Mouse (Mus musculus) midbrain, embryonic 16.5 days (tissue): ENCODE measurements around the gene Stk33. TPM values are rescaled to one million over a fixed set of nuclear protein-coding genes. Genes with fewer than 3 reads are reported as not detected.
"Not testable (repeated sequence)": the region's sequence is repeated elsewhere in the genome, so short reads cannot be mapped to it uniquely, and the experiment has no call there.

Experiments
- ATAC-seq: fragments of 200-750 bp; cut with Nextera tagmentation; 2 replicates; pipeline ENCODE4 v1.8.0; 2017; ENCODE audit warnings: moderate TSS enrichment
- H3K27ac ChIP-seq: fragments of 300-500 bp; sonication (generic); 2 replicates; pipeline ENCODE4 v1.5.1; 2014; ENCODE audit warnings: mild to moderate bottlenecking, low read length, mixed read lengths
- H3K27me3 ChIP-seq: fragments of 300-500 bp; sonication (generic); 2 replicates; pipeline ENCODE4 v1.6.1; 2014; ENCODE audit warnings: low read depth, low read length, mixed read lengths; ENCODE audit not compliant: control insufficient read depth, insufficient read depth
- H3K36me3 ChIP-seq: fragments of 300-500 bp; sonication (generic); 2 replicates; pipeline ENCODE4 v1.6.1; 2014; ENCODE audit warnings: mild to moderate bottlenecking, low read length, moderate library complexity, mixed read lengths; ENCODE audit not compliant: control insufficient read depth, insufficient read depth
- H3K4me1 ChIP-seq: fragments of 300-500 bp; sonication (generic); 2 replicates; pipeline ENCODE4 v1.6.1; 2014; ENCODE audit warnings: mild to moderate bottlenecking, low read length, mixed read lengths; ENCODE audit not compliant: control insufficient read depth, insufficient read depth
- H3K4me2 ChIP-seq: fragments of 300-500 bp; sonication (generic); 2 replicates; pipeline ENCODE4 v1.6.1; 2014; ENCODE audit warnings: mild to moderate bottlenecking, low read length, mixed read lengths
- H3K4me3 ChIP-seq: fragments of 300-500 bp; sonication (generic); 2 replicates; pipeline ENCODE4 v1.5.1; 2014; ENCODE audit warnings: low read depth, mild to moderate bottlenecking, low read length, moderate library complexity, mixed read lengths
- H3K9ac ChIP-seq: fragments of 300-500 bp; sonication (generic); 2 replicates; pipeline ENCODE4 v1.6.1; 2014; ENCODE audit warnings: low read depth, low read length, mixed read lengths
- H3K9me3 ChIP-seq: fragments of 300-500 bp; sonication (generic); replicated peaks from 2 replicates; pipeline ENCODE4 v1.6.1; 2014; ENCODE audit warnings: mild to moderate bottlenecking, low read length, mixed read lengths; ENCODE audit not compliant: control insufficient read depth, poor library complexity, severe bottlenecking
- WGBS: fragments of 180-500 bp; shearing (Covaris S2); extraction: QIAGEN DNeasy Blood & Tissue Kit; methylation state at CpG from one replicate; pipeline ENCODE4 v1.1.7; 2014; 5-methylcytosine and 5-hydroxymethylcytosine counted together
- polyA plus RNA-seq: library from polyadenylated mRNA; unstranded; fragments of >200 nt; fragmentation: Nextera tagmentation; extraction: Ambion mirVana; gene quantifications from 2 replicates; pipeline ENCODE4 v1.2.1, GENCODE M21; 2015

Gene Stk33
- polyA plus RNA-seq, 1 experiment from 2014 or later, result 10.1 TPM

- H3K27me3 ChIP-seq, result no peaks in the 10 kb centered on the region
- no peaks in the 10 kb centered on the region for H3K36me3 ChIP-seq
- H3K4me2 ChIP-seq, result no peak overlapping the region
- H3K9me3 ChIP-seq, result no peaks in the 10 kb centered on the region
- H3K9ac ChIP-seq, result no peak overlapping the region
- H3K4me1 ChIP-seq, result no peaks in the 10 kb centered on the region
- no peak overlapping the region for H3K4me3 ChIP-seq
- no peak for ATAC-seq
- WGBS, result 75% methylated on average over 3 of the region's 3 CpGs
- H3K27ac ChIP-seq, result no peak overlapping the region
Measured at GRCm38 (mm10) chr7:109399299-109399698, 39.6 kb downstream of the Stk33 start.

GRCm38 (mm10) chr7:109381131-109381530 is 57.8 kb downstream of the Stk33 start:
- H3K27ac ChIP-seq, result no peak overlapping the region
- H3K4me1 ChIP-seq, result no peaks in the 10 kb centered on the region
- no peaks in the 10 kb centered on the region for H3K36me3 ChIP-seq
- no peak for ATAC-seq
- no peaks in the 10 kb centered on the region for H3K9me3 ChIP-seq
- H3K4me3 ChIP-seq, result no peak overlapping the region
- H3K4me2 ChIP-seq, result no peak overlapping the region
- no peaks in the 10 kb centered on the region for H3K27me3 ChIP-seq
- no peak overlapping the region for H3K9ac ChIP-seq
- 86% methylated on average over 1 of the region's 1 CpGs for WGBS

- H3K4me2 ChIP-seq, ATAC-seq, H3K9me3 ChIP-seq, H3K27me3 ChIP-seq, H3K36me3 ChIP-seq, H3K9ac ChIP-seq, H3K4me3 ChIP-seq, H3K4me1 ChIP-seq, H3K27ac ChIP-seq: not testable (repeated sequence)
- 93% methylated on average over 6 of the region's 6 CpGs for whole genome bisulfite sequencing
Measured at GRCm38 (mm10) chr7:109373556-109373955, 65.3 kb downstream of the Stk33 start.

- H3K36me3 ChIP-seq, result no peaks in the 10 kb centered on the region
- ATAC-seq, result 0 out of 2 replicates have a peak, but pooled peaks have one; percentile 25
- no peaks in the 10 kb centered on the region for H3K9me3 ChIP-seq
- H3K27ac ChIP-seq, result no peak overlapping the region
- no peak overlapping the region for H3K4me3 ChIP-seq
- no peaks in the 10 kb centered on the region for H3K4me1 ChIP-seq
- no peak overlapping the region for H3K4me2 ChIP-seq
- WGBS, result 55% methylated on average over 5 of the region's 5 CpGs
- no peaks in the 10 kb centered on the region for H3K27me3 ChIP-seq
- no peak overlapping the region for H3K9ac ChIP-seq
Measured at GRCm38 (mm10) chr7:109358435-109359187, 80.3 kb downstream of the Stk33 start.

GRCm38 (mm10) chr7:109357877-109358276 is 81.0 kb downstream of the Stk33 start:
- H3K4me2 ChIP-seq, result no peak overlapping the region
- no peaks in the 10 kb centered on the region for H3K9me3 ChIP-seq
- ATAC-seq, result no peak
- no peaks in the 10 kb centered on the region for H3K36me3 ChIP-seq
- H3K27me3 ChIP-seq, result no peaks in the 10 kb centered on the region
- no peak overlapping the region for H3K27ac ChIP-seq
- WGBS, result 82% methylated on average over 1 of the region's 1 CpGs
- no peaks in the 10 kb centered on the region for H3K4me1 ChIP-seq
- H3K9ac ChIP-seq, result no peak overlapping the region
- H3K4me3 ChIP-seq, result no peak overlapping the region

- Histone ChIP-seq H3K4me1 (no peaks in the 10 kb centered on the region), H3K27ac (no peak overlapping the region), H3K4me2 (no peak overlapping the region), H3K36me3 (no peaks in the 10 kb centered on the region), H3K27me3 (no peaks in the 10 kb centered on the region), H3K9ac (no peak overlapping the region), H3K4me3 (no peak overlapping the region), H3K9me3 (no peaks in the 10 kb centered on the region)
- ATAC-seq, result no peak
- 80% methylated on average over 3 of the region's 3 CpGs for WGBS
Measured at GRCm38 (mm10) chr7:109347241-109347640, 91.6 kb downstream of the Stk33 start.

- 91% methylated on average over 8 of the region's 8 CpGs for WGBS
- H3K9me3 ChIP-seq, result no peaks in the 10 kb centered on the region
Measured at GRCm38 (mm10) chr7:109331722-109332121, 107.2 kb downstream of the Stk33 start.

GRCm38 (mm10) chr7:109328772-109329171 is 110.1 kb downstream of the Stk33 start:
- H3K9me3 ChIP-seq, result no peaks in the 10 kb centered on the region
- WGBS, result 74% methylated on average over 3 of the region's 3 CpGs
- H3K27me3 ChIP-seq, result no peaks in the 10 kb centered on the region
- no peaks in the 10 kb centered on the region for H3K36me3 ChIP-seq
- H3K9ac ChIP-seq, result no peak overlapping the region
- no peak overlapping the region for H3K4me2 ChIP-seq
- no peaks in the 10 kb centered on the region for H3K4me1 ChIP-seq
- no peak overlapping the region for H3K27ac ChIP-seq
- H3K4me3 ChIP-seq, result no peak overlapping the region
- no peak for ATAC-seq

More at GRCm38 (mm10) chr7:109331722-109332121, 107.2 kb downstream of the Stk33 start:
- Histone ChIP-seq H3K4me2 (no peak overlapping the region), H3K27me3 (no peaks in the 10 kb centered on the region), H3K4me3 (no peak overlapping the region), H3K36me3 (no peaks in the 10 kb centered on the region), H3K9ac (no peak overlapping the region), H3K4me1 (no peaks in the 10 kb centered on the region), H3K27ac (no peak overlapping the region)
- ATAC-seq, result no peak

GRCm38 (mm10) chr7:109326813-109327212 is 112.1 kb downstream of the Stk33 start:
- Histone ChIP-seq H3K4me2 (no peak overlapping the region), H3K9me3 (no peaks in the 10 kb centered on the region), H3K4me3 (no peak overlapping the region), H3K27me3 (no peaks in the 10 kb centered on the region), H3K9ac (no peak overlapping the region), H3K36me3 (no peaks in the 10 kb centered on the region), H3K4me1 (0 out of 2 replicates have a peak, but pooled peaks cover 2% of the 10 kb centered on the region), H3K27ac (no peak overlapping the region)
- WGBS, result 54% methylated on average over 4 of the region's 4 CpGs
- no peak for ATAC-seq
